Mouse (Mus musculus) CH12.LX (cell line): ENCODE data around the gene Clp1.

ENCODE experiments used
- E2F4 ChIP-seq: IDR thresholded peaks from 2 replicates; pipeline ENCODE4 v1.6.1; 2011; ENCODE audit warnings: low read depth, low read length, improper control_type of control experiment; ENCODE audit not compliant: insufficient replicate concordance
- MAX ChIP-seq: IDR thresholded peaks from 2 replicates; pipeline ENCODE4 v1.6.1; 2011; ENCODE audit warnings: low read length, improper control_type of control experiment
- POLR2AphosphoS2 ChIP-seq: IDR thresholded peaks from 2 replicates; pipeline ENCODE4 v1.6.1; 2011; ENCODE audit warnings: low read depth, low read length, improper control_type of control experiment
- TBP ChIP-seq: conservative IDR thresholded peaks from 2 replicates; pipeline ENCODE4 v1.6.1; 2011; ENCODE audit warnings: low read depth, low read length, improper control_type of control experiment
- UBTF ChIP-seq: IDR thresholded peaks from 2 replicates; pipeline ENCODE4 v1.6.1; 2012; ENCODE audit warnings: low read depth, mild to moderate bottlenecking, inconsistent platforms, low read length, improper control_type of control experiment, moderate library complexity

GRCm38 (mm10) chr2:84772454-84772853 is 45.3 kb upstream of the Clp1 start:
- TF ChIP-seq UBTF: no peak
- no peak for TF ChIP-seq E2F4
- no peak for TF ChIP-seq MAX
- TF ChIP-seq TBP: no peak
- no peak for TF ChIP-seq POLR2AphosphoS2
